Mouse (Mus musculus): ENCODE data around the gene Ctsa.

DNA sequence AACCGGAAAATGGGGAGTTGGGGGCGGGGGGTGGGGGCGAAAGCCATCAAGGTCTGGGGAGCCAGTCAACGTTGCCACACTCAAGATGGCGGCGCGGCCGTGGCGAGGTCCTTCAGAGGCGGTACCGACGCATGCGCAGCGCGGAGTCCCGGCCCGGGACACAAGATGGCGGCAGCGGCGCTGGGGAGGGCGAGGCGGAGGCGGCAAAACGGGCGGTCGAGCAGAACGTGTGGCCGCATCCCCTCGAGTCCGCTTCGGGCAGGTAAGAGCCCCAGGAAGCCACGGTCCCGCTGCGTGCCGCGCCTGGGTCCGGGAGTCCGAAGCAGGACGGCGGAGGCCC is 46.5 kb downstream of the Ctsa start, which contains the start of gene Pcif1:
- TF ChIP-seq CTCF (IDR thresholded peaks at IDR 0.05; ENCODE audit: low read depth) (no peak), EP300 (IDR thresholded peaks at IDR 0.05; ENCODE audit: low read depth) (no peak)

Measured in liver, postnatal 0 days (tissue).